Mouse (Mus musculus): ENCODE data around the gene Retreg3. TPM values are rescaled to one million over a fixed set of nuclear protein-coding genes. Genes with fewer than 3 reads are reported as not detected.

Gene Retreg3
- total RNA-seq, 4 experiments from 2014 or later: 50.1 to 52.2 (median 50.9) TPM

- DNase-seq (ENCODE audit: low spot score in 2 of 2): peak; percentile 69 to 84
These were observed 37.2 kb downstream of the Retreg3 start, which contains the start of gene Coasy for GRCm38 (mm10) chr11:101082208-101083082. TSS of gene Coasy (plus strand) at chr11:101082565.

- no peak for DNase-seq (ENCODE audit: low spot score in 2 of 2)
These were observed 38.0 kb downstream of the Retreg3 start for GRCm38 (mm10) chr11:101081659-101082058.

- DNase-seq (ENCODE audit: low spot score in 2 of 2): no peak
These were observed 39.3 kb downstream of the Retreg3 start for GRCm38 (mm10) chr11:101080421-101080820.

- no peak for DNase-seq (ENCODE audit: low spot score in 2 of 2)
These were observed 39.9 kb downstream of the Retreg3 start for GRCm38 (mm10) chr11:101079746-101080145.

GRCm38 (mm10) chr11:101078121-101078520 lies 41.6 kb downstream of the Retreg3 start, which contains the start of gene Hsd17b1:
TSS of gene Hsd17b1 (plus strand) at chr11:101078411.
- DNase-seq (ENCODE audit: low spot score in 2 of 2): no peak

GRCm38 (mm10) chr11:101071810-101072428 lies 47.8 kb downstream of the Retreg3 start:
- no peak for DNase-seq (ENCODE audit: low spot score in 2 of 2)

GRCm38 (mm10) chr11:101070987-101071386 lies 48.7 kb downstream of the Retreg3 start:
- DNase-seq (ENCODE audit: low spot score in 2 of 2): no peak

GRCm38 (mm10) chr11:101070189-101070527 lies 49.5 kb downstream of the Retreg3 start:
- DNase-seq (ENCODE audit: low spot score in 2 of 2): no peak

GRCm38 (mm10) chr11:101069391-101070188 lies 50.1 kb downstream of the Retreg3 start, which contains the start of gene Naglu:
TSS of gene Naglu (plus strand) at chr11:101070012.
- DNase-seq (ENCODE audit: low spot score in 2 of 2): peak; percentile 90 to 94

GRCm38 (mm10) chr11:101066549-101067412 lies 52.9 kb downstream of the Retreg3 start:
- peak in 1 of 2 experiments; percentile 66 for DNase-seq (ENCODE audit: low spot score in 2 of 2)

GRCm38 (mm10) chr11:101065002-101065401 lies 54.7 kb downstream of the Retreg3 start:
- DNase-seq (ENCODE audit: low spot score in 2 of 2): no peak

- DNase-seq (ENCODE audit: low spot score in 2 of 2): no peak
These were observed 55.2 kb downstream of the Retreg3 start for GRCm38 (mm10) chr11:101064462-101064861.

GRCm38 (mm10) chr11:101063676-101064327 lies 55.9 kb downstream of the Retreg3 start:
- no peak for DNase-seq (ENCODE audit: low spot score in 2 of 2)

GRCm38 (mm10) chr11:101062971-101063675 lies 56.6 kb downstream of the Retreg3 start:
- no peak for DNase-seq (ENCODE audit: low spot score in 2 of 2)

- no peak for DNase-seq (ENCODE audit: low spot score in 2 of 2)
These were observed 57.4 kb downstream of the Retreg3 start for GRCm38 (mm10) chr11:101062165-101062884.

- DNase-seq (ENCODE audit: low spot score in 2 of 2): no peak
These were observed 58.6 kb downstream of the Retreg3 start for GRCm38 (mm10) chr11:101061049-101061448.

GRCm38 (mm10) chr11:101060126-101060525 lies 59.6 kb downstream of the Retreg3 start:
- DNase-seq (ENCODE audit: low spot score in 2 of 2): peak in 1 of 2 experiments; percentile 33

- no peak for DNase-seq (ENCODE audit: low spot score in 2 of 2)
These were observed 60.2 kb downstream of the Retreg3 start for GRCm38 (mm10) chr11:101059473-101059872.

GRCm38 (mm10) chr11:101058726-101059125 lies 61.0 kb downstream of the Retreg3 start:
- no peak for DNase-seq (ENCODE audit: low spot score in 2 of 2)

Data from left cerebral cortex, adult 8-10 months (tissue).